Mouse (Mus musculus) urinary bladder, adult 2 months (tissue): ENCODE measurements around the gene Pla2g10. TPM values are rescaled to one million over a fixed set of nuclear protein-coding genes. Genes with fewer than 3 reads are reported as not detected.

Experiments used
- polyA plus RNA-seq: library from polyadenylated mRNA; depleted of rRNA; stranded (reverse); fragments of >200 nt; gene quantifications from 2 replicates; pipeline ENCODE4 v1.2.3, GENCODE M21; 2012; rRNA removed

Gene Pla2g10
- polyA plus RNA-seq, 1 experiment: not detected

Other genes with a start within 250 kb of the Pla2g10 start
- gene Parn, start 62.8 kb downstream of the Pla2g10 start, polyA plus RNA-seq: 21.4 and 25.4 TPM in 2 replicates
- gene Bfar, start 59.1 kb downstream of the Pla2g10 start, polyA plus RNA-seq: 48.4 and 55.7 TPM in 2 replicates
- 2.6 and 2.9 TPM in 2 replicates for gene 3110001I22Rik, start 59.1 kb downstream of the Pla2g10 start, polyA plus RNA-seq
- gene Rrn3, start 49.7 kb upstream of the Pla2g10 start, polyA plus RNA-seq: 21.9 and 24.7 TPM in 2 replicates
- gene Ntan1, start 87.9 kb upstream of the Pla2g10 start, polyA plus RNA-seq: 98.6 and 103 TPM in 2 replicates
- 80.6 and 108 TPM in 2 replicates for gene Pdxdc1, start 172.1 kb upstream of the Pla2g10 start, polyA plus RNA-seq
- 3.9 TPM in 2 replicates for gene Mpv17l, start 172.2 kb upstream of the Pla2g10 start, polyA plus RNA-seq